ENCODE assay signal across 8 mouse cellular contexts in the genomic region with DNA sequence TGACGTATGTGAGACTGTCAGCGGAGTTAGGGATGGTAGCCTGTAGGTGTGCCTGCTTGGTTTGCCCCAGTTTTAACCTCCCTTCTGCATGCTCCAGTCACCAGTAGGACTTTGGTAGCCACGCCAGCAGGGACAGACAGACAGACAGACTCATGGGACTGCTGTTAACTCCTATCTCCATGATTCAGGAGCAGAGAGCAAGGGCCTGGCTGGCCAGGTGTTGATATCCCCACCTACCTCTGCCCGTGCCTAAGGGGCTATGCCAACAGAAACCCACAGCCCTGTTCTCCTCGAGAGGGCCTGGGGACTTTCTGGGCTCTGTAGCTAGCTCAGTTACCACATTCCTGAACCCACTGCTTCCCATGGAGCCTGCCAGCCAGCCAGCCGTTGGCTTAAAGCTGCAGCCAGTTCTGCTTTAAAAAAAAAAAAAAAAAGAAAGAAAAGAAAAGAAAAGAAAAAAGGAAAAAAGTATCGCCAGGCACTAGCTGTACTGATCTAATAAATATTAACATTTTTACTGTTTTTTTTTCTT. TPM values are rescaled to one million over a fixed set of nuclear protein-coding genes. Genes with fewer than 3 reads are reported as not detected.
DNase-seq lines count a peak whose midpoint lies in the region; ATAC-seq and TF ChIP-seq lines count a peak whose summit lies in the region.

No protein-coding gene starts in this region.

- no peak for ATAC-seq in limb, embryonic 15.5 days (ENCODE audit: insufficient number of reproducible peaks, low FRiP score, low TSS enrichment, low read depth)
- no peak for ATAC-seq in granulocyte monocyte progenitor cell, adult 5-6 weeks (replicated peaks; ENCODE audit: poor library complexity, severe bottlenecking)

- no peak for TF ChIP-seq CTCF in spleen, adult 2 months (IDR thresholded peaks at IDR 0.05; ENCODE audit: extremely low read depth, insufficient read depth, insufficient read length, insufficient replicate concordance)

- H3K4me3 ChIP-seq in spleen, adult 2 months (ENCODE audit: extremely low read depth, insufficient read depth, insufficient read length) = no peak overlapping the region
- no peak overlapping the region for H3K4me3 ChIP-seq in limb, embryonic 15.5 days

- no peaks in the 10 kb centered on the region; the same call in 1 of the 2 replicates for H3K27me3 ChIP-seq in spleen, adult 2 months (ENCODE audit: control insufficient read depth, insufficient read depth, low read length)
- H3K27me3 ChIP-seq in limb, embryonic 15.5 days = 0 out of 2 replicates have a peak, but pooled peaks cover 7% of the 10 kb centered on the region

- H3K9ac ChIP-seq in limb, embryonic 15.5 days = no peak overlapping the region

- WGBS in spleen, adult 2 months = 70% methylated on average over 7 of the region's 7 CpGs
- 25% methylated on average over 7 of the region's 7 CpGs for WGBS in limb, embryonic 15.5 days

- no peak for TF ChIP-seq POLR2A in spleen, adult 2 months (IDR thresholded peaks at IDR 0.05; ENCODE audit: low read depth, low read length)

- peak overlapping the region; percentile 6; the same call in 1 of the 2 replicates for H3K4me2 ChIP-seq in limb, embryonic 15.5 days

- 0 out of 2 replicates have a peak, but pooled peaks cover 4% of the 10 kb centered on the region for H3K4me1 ChIP-seq in spleen, adult 2 months (ENCODE audit: control insufficient read depth, insufficient read depth, insufficient read length)
- H3K4me1 ChIP-seq in limb, embryonic 15.5 days = peaks cover 71% of the 10 kb centered on the region

- H3K36me3 ChIP-seq in spleen, adult 2 months (ENCODE audit: control insufficient read depth, insufficient read depth, low read length) = no peaks in the 10 kb centered on the region
- H3K36me3 ChIP-seq in limb, embryonic 15.5 days = no peaks in the 10 kb centered on the region

- H3K27ac ChIP-seq in spleen, adult 2 months (ENCODE audit: insufficient read depth, low read length) = peak overlapping the region; percentile 37
- H3K27ac ChIP-seq in limb, embryonic 15.5 days = peak overlapping the region; percentile 90

- DNase-seq in cerebellum, postnatal 14 days = peak; percentile 23 to 34
- no peak for DNase-seq in cerebellum, adult 8-10 months
- DNase-seq in spleen, adult 2 months (ENCODE audit: low read depth in 1 of 2, low spot score in 2 of 2) = no peak
- DNase-seq in spleen, postnatal 4 days (ENCODE audit: low spot score in 2 of 2) = no peak
- DNase-seq in ovary, postnatal 36 days (ENCODE audit: low spot score) = no peak
- DNase-seq in thymus, postnatal 25 days = no peak

- H3K9me3 ChIP-seq in limb, embryonic 15.5 days = no peaks in the 10 kb centered on the region

RNA-seq across cellular contexts. Expression of gene Mxra7, which starts 12.9 kb away (rescaled TPM):
- 18.6 and 25.0 TPM in 2 replicates for polyA plus RNA-seq in spleen, adult 2 months (2012; rRNA removed)
- polyA plus RNA-seq in limb, embryonic 15.5 days (2015; fragmentation: Nextera tagmentation; extraction: Ambion mirVana) = 17.1 and 18.6 TPM in 2 replicates
- total RNA-seq in granulocyte monocyte progenitor cell, adult 5-6 weeks (2014; fragmentation: Nextera tagmentation) = 0.17 TPM in 1 of 2 replicates, not detected in the other
- 0.09 and 0.67 TPM in 2 replicates for total RNA-seq in granulocyte monocyte progenitor cell, adult 5-6 weeks (2017)

RNA-seq across cellular contexts. Expression of gene Mettl23, which starts 28.1 kb away (rescaled TPM):
- polyA plus RNA-seq in spleen, adult 2 months (2012; rRNA removed) = 30.9 and 35.7 TPM in 2 replicates
- polyA plus RNA-seq in limb, embryonic 15.5 days (2015; fragmentation: Nextera tagmentation; extraction: Ambion mirVana) = 70.4 and 76.0 TPM in 2 replicates
- 34.5 and 40.5 TPM in 2 replicates for total RNA-seq in granulocyte monocyte progenitor cell, adult 5-6 weeks (2014; fragmentation: Nextera tagmentation)
- 22.7 and 25.8 TPM in 2 replicates for total RNA-seq in granulocyte monocyte progenitor cell, adult 5-6 weeks (2017)

RNA-seq across cellular contexts. Expression of gene Jmjd6, which starts 28.3 kb away (rescaled TPM):
- polyA plus RNA-seq in spleen, adult 2 months (2012; rRNA removed) = 21.7 and 23.3 TPM in 2 replicates
- 83.4 and 86.0 TPM in 2 replicates for polyA plus RNA-seq in limb, embryonic 15.5 days (2015; fragmentation: Nextera tagmentation; extraction: Ambion mirVana)
- 37.0 and 42.8 TPM in 2 replicates for total RNA-seq in granulocyte monocyte progenitor cell, adult 5-6 weeks (2014; fragmentation: Nextera tagmentation)
- total RNA-seq in granulocyte monocyte progenitor cell, adult 5-6 weeks (2017) = 31.0 and 45.4 TPM in 2 replicates

RNA-seq across cellular contexts. Expression of gene Mfsd11, which starts 37.3 kb away (rescaled TPM):
- polyA plus RNA-seq in spleen, adult 2 months (2012; rRNA removed) = 14.2 and 15.7 TPM in 2 replicates
- polyA plus RNA-seq in limb, embryonic 15.5 days (2015; fragmentation: Nextera tagmentation; extraction: Ambion mirVana) = 41.4 and 48.0 TPM in 2 replicates
- total RNA-seq in granulocyte monocyte progenitor cell, adult 5-6 weeks (2014; fragmentation: Nextera tagmentation) = 16.0 and 32.0 TPM in 2 replicates
- total RNA-seq in granulocyte monocyte progenitor cell, adult 5-6 weeks (2017) = 9.4 and 10.0 TPM in 2 replicates

RNA-seq across cellular contexts. Expression of gene Srsf2, which starts 37.9 kb away (rescaled TPM):
- 546 and 923 TPM in 2 replicates for polyA plus RNA-seq in spleen, adult 2 months (2012; rRNA removed)
- 596 and 658 TPM in 2 replicates for polyA plus RNA-seq in limb, embryonic 15.5 days (2015; fragmentation: Nextera tagmentation; extraction: Ambion mirVana)
- total RNA-seq in granulocyte monocyte progenitor cell, adult 5-6 weeks (2014; fragmentation: Nextera tagmentation) = 818 and 827 TPM in 2 replicates
- total RNA-seq in granulocyte monocyte progenitor cell, adult 5-6 weeks (2017) = 356 and 422 TPM in 2 replicates

Comparison
In these comparisons a context has a peak if more than half of its experiments do, and no peak if none do; other contexts are left out.
1. DNase-seq: peak in cerebellum, postnatal 14 days (2 of 2); none in cerebellum, adult 8-10 months (single experiment), spleen, adult 2 months (0 of 2), spleen, postnatal 4 days (0 of 2), ovary, postnatal 36 days (single experiment) and thymus, postnatal 25 days (single experiment).